Mouse (Mus musculus) gastrocnemius, postnatal 4 days (tissue): Measurements from ENCODE around the gene Gal3st3. TPM values are rescaled to one million over a fixed set of nuclear protein-coding genes. Genes with fewer than 3 reads are reported as not detected.
"Not testable (repeated sequence)": the region's sequence is repeated elsewhere in the genome, so short reads cannot be mapped to it uniquely, and the experiment has no call there.

ENCODE experiments used
- DNase-seq, 2 experiments: peaks; one replicate each; pipeline ENCODE4 v3.0.0; 2021 to 2022; ENCODE audit warnings: low spot score in 2 of 2, mixed read lengths in 2 of 2
- total RNA-seq, 2 experiments: library from RNA; stranded (reverse); gene quantifications; 2 replicates each; pipeline ENCODE4 v1.2.3; 2021

The Gal3st3 gene
- total RNA-seq, 2 experiments from 2014 or later = 0.18 to 0.22 TPM

DNA sequence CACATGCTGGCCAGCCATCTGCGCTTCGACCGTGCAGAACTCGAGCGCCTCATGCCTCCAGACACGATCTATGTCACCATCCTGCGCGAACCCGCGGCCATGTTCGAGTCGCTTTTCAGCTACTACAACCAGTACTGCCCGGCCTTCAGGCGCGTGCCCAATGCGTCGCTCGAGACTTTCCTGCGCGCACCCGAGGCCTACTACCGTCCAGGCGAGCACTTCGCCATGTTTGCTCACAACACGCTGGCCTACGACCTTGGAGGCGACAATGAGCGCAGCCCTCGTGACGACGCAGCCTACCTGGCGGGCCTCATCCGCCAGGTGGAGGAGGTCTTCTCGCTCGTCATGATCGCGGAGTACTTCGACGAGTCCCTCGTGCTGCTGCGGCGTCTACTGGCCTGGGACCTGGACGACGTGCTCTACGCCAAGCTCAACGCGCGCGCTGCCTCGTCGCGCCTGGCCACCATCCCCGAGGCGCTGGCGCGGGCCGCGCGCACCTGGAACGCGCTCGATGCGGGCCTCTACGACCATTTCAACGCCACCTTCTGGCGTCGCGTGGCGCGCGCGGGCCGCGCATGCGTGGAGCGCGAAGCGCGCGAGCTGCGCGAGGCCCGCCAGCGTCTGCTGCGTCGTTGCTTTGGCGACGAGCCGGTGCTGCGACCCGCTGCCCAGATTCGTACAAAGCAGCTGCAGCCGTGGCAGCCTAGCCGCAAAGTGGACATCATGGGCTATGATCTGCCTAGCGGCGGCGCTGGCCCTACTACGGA, 9.0 kb downstream of the Gal3st3 start:
- peak in 1 of 2 experiments; percentile 28 for DNase-seq

DNA sequence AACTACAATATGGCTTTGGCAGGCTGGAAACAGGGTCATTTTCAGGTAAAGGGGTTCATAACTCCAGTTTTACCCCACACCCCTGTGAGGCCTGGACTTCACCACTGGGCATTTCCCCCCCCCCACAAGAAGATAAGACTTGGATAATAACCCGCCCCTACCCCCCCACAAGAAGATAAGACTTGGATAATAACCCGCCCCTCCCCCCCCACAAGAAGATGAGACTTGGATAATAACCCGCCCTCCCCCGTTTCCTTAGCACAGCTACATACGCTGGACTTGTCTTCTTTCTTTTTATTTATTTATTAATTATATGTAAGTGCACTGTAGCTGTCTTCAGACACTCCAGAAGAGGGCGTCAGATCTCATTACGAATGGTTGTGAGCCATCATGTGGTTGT, 10.9 kb downstream of the Gal3st3 start:
- no peak for DNase-seq

DNA sequence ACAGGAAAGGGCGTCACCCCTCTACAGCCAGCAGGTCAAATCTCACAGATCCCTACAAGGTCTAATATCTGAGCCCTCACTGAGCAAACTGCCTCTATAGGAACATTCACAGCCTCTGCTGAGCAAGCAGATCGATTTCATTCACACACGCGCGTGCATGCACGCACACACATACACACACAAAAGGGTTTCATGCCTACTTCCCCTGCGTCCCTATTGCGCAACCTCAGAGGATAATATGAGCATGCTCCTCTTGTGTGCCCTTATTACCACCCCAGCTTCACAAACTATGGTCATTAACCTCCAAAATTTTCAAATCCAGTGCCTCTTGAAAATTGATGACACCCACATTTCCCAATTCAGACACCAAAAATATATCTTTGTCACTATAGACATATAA, 15.1 kb downstream of the Gal3st3 start:
- no peak for DNase-seq

GRCm38 (mm10) chr19:5323801-5324200, 25.7 kb downstream of the Gal3st3 start:
- no peak for DNase-seq

DNA sequence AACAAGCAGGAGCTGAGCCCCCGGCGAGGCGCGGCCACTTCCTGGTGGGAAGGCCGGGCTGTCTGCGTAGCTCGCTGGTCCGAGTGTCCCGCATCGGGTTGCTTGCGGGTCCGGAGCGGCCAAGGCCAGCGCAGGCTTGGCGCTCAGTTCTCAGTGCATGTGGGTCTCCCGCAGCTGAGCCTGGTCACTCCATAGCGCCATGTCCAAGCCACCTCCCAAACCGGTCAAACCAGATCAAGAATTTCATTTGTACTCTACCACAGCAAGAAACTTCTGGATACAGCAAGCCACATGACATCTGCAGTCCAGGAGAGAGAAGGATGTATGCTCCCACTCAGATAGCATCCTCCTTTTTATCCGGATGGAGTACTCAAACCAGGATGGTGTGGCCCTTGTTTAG, 29.8 kb downstream of the Gal3st3 start:
- DNase-seq = no peak

- DNase-seq = no peak
Observed at GRCm38 (mm10) chr19:5334741-5335140, 36.6 kb downstream of the Gal3st3 start.

GRCm38 (mm10) chr19:5335441-5335840, 37.3 kb downstream of the Gal3st3 start, which contains the start of gene Catsper1:
Gene Catsper1 (plus strand): TSS chr19:5335741.
- DNase-seq = no peak

DNA sequence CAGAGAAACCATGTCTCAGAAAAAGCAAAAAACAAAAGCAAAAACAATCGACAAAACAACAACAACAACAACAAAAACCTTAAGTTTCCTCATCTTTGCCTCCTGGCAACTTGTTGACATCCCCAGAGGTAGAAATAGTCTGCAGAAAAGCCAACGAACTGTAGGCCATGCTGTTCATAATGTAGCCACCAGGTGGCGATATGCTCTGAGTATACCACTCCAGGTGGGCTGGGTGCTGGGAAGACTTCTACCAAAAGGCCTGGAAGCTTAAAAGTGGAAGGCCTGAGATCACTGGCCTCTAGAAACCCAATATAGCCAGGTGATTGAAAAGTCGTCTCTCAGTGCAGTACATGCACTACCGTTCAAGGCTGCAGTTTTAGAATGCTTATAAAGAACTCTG, 39.8 kb downstream of the Gal3st3 start:
- peak; percentile 30 to 78 for DNase-seq

- DNase-seq = no peak
Observed at GRCm38 (mm10) chr19:5341360-5341759, 43.2 kb downstream of the Gal3st3 start.

DNA sequence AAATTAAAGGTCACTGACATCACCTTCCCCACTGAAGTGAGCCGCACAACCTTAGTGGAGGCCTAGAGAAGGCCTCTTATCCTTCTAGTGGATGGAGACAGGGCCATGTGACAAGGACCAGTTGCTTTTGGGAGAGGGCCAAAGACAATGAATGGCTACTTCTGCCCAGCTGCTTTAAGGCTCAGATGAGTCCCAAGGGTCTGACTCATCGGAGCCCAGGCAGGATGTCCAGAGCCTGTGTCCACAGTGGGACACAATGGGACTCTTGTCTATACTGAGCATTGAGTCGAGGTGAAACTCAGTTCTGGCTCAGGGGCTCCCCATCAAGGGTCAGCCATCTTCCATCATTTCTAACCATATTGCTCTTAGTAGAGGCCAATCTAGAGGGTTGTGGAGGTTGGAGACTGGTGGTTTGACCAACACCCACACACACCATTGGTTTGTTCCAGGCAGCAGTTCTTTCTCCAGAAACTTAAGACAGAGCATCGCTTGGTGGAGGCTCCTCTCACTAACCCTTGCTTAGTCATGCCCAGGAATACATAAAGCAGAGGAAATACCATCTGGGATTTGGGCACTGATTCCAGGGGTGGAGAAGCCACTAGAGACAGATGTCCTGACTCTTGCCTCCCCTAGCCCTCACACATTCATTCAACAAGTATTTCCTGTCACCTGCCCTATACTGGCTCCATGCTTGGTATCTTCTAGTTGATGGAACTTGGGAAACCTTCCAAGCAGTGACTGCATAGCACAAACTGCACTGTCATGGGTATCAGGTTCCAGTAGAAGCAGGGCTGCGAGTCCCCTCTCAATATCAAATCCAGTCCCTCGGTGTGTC, 47.4 kb downstream of the Gal3st3 start:
- no peak for DNase-seq

DNA sequence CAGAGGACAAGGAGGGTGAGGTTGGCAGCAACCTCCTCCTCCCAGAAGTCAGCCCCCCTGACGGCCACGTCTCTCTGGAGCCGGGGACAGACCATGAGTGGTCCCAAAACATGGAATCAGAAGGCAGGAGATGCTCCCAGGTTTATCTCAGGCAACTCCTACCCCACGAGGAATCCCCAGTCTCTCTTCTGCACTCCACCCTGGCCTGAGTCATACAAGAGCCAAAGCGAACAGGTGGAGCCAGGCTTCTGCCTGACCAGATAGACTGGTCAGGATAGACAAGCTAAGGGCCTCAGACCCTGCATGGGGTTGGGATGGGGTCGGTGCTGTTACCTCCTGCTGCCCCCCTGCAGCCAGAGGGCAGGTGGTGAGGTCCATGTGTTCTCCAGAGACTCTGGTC, 49.9 kb downstream of the Gal3st3 start:
- DNase-seq = no peak

- peak in 1 of 2 experiments; percentile 25 for DNase-seq
Observed at GRCm38 (mm10) chr19:5348526-5349501, 50.7 kb downstream of the Gal3st3 start.

- DNase-seq = not testable (repeated sequence)
Observed at GRCm38 (mm10) chr19:5349502-5349873, 51.4 kb downstream of the Gal3st3 start, which contains the start of gene Cst6. Gene Cst6 (minus strand): TSS chr19:5349574.

DNA sequence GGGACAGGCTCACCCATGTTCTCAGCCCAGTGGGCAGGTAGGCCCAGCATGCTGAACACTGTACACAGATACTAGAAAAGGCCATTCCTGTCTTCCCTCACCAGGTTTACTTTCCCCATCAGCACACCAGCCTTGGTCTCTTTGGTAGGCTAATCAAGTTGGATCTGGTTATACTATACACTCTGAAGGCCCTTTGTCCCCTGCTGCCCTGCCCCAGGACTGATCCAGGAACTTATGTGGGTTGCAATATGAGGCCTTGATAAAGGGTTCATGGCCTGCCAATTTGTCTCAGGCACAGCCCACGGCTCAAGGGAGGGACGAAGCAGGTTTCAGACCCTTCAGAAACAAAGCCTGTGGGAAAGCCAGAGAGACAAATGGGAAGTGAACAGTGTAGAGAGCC, 55.5 kb downstream of the Gal3st3 start:
- DNase-seq = no peak

DNA sequence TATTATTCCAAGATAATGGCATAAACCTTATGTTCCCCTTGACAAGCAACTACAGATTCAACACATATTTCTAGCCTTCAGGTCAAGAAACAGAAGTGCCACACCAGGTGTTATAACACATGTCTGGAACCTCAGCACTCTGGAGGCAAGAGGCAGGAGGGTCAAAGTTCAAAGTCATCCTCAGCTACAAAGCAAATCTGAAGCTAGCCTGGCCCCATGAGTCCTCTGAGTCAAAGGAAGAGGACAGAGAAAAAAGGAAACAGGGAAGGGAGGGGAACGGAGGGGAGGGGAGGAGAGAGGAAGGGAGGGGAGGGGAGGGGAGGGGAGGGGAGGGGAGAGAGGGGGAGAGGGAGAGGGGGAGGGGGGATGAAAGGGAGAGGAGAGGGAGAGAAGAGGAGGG, 57.9 kb downstream of the Gal3st3 start:
- DNase-seq = no peak

Other genes with a start within 250 kb of the Gal3st3 start
- gene Rin1, start 247.8 kb upstream of the Gal3st3 start, total RNA-seq = 1 to 10 TPM; 3.4 to 3.5 TPM
- 100 to 1,000 TPM; 108 to 113 TPM for gene Cd248, start 230.3 kb upstream of the Gal3st3 start, total RNA-seq
- under 1 TPM; 0.29 to 0.34 TPM for gene Tmem151a, start 212.8 kb upstream of the Gal3st3 start, total RNA-seq
- 10 to 100 TPM; 57.9 to 59.6 TPM for gene Yif1a, start 209.8 kb upstream of the Gal3st3 start, total RNA-seq
- gene Cnih2, start 199.8 kb upstream of the Gal3st3 start, total RNA-seq = 1 to 10 TPM; 1.3 to 1.9 TPM
- gene Rab1b, start 191.3 kb upstream of the Gal3st3 start, total RNA-seq = 100 to 1,000 TPM; 136 to 144 TPM
- gene Klc2, start 179.8 kb upstream of the Gal3st3 start, total RNA-seq = 10 to 100 TPM; 22.8 to 24.0 TPM
- gene Pacs1, start 25.2 kb upstream of the Gal3st3 start, total RNA-seq = 10 to 100 TPM; 19.0 to 20.4 TPM
- 100 to 1,000 TPM; 114 to 120 TPM for gene Sf3b2, start 2.9 kb upstream of the Gal3st3 start, total RNA-seq
- not detected for gene Catsper1, start 37.4 kb downstream of the Gal3st3 start, total RNA-seq
- 1 to 10 TPM; 1.3 to 1.7 TPM for gene Cst6, start 51.2 kb downstream of the Gal3st3 start, total RNA-seq
- 10 to 100 TPM; 23.7 to 23.8 TPM for gene Eif1ad, start 68.4 kb downstream of the Gal3st3 start, total RNA-seq
- 100 to 1,000 TPM; 131 to 137 TPM for gene Banf1, start 68.8 kb downstream of the Gal3st3 start, total RNA-seq
- gene Sart1, start 90.4 kb downstream of the Gal3st3 start, total RNA-seq = 10 to 100 TPM; 53.3 to 56.8 TPM
- not detected for gene Tsga10ip, start 104.2 kb downstream of the Gal3st3 start, total RNA-seq
- 100 to 1,000 TPM; 344 to 358 TPM for gene Drap1, start 126.6 kb downstream of the Gal3st3 start, total RNA-seq
- gene AI837181, start 126.8 kb downstream of the Gal3st3 start, total RNA-seq = 10 to 100 TPM; 52.0 to 55.7 TPM
- gene Fosl1, start 149.2 kb downstream of the Gal3st3 start, total RNA-seq = not detected
- 1 to 10 TPM; 8.0 to 8.4 TPM for gene Ccdc85b, start 159.6 kb downstream of the Gal3st3 start, total RNA-seq
- 10 to 100 TPM; 62.3 to 71.1 TPM for gene Fibp, start 162.3 kb downstream of the Gal3st3 start, total RNA-seq
- gene Ctsw, start 170.2 kb downstream of the Gal3st3 start, total RNA-seq = under 1 TPM in 1 of 2 experiments, not detected in 1; 0.16 TPM
- gene Efemp2, start 175.6 kb downstream of the Gal3st3 start, total RNA-seq = 10 to 100 TPM; 57.2 to 68.1 TPM
- 10 to 100 TPM; 28.9 to 30.9 TPM for gene Mus81, start 190.1 kb downstream of the Gal3st3 start, total RNA-seq
- gene Cfl1, start 192.1 kb downstream of the Gal3st3 start, total RNA-seq = 100 to 1,000 TPM; 557 to 593 TPM
- gene 1700020D05Rik, start 205.5 kb downstream of the Gal3st3 start, total RNA-seq = 1 to 10 TPM; 1.3 to 1.8 TPM
- gene Snx32, start 212.2 kb downstream of the Gal3st3 start, total RNA-seq = 1 to 10 TPM; 8.4 to 9.3 TPM